Mouse (Mus musculus): ENCODE results near the gene Tbx2.

- TF ChIP-seq POLR2A (IDR thresholded peaks at IDR 0.05; ENCODE audit: low read depth, low read length) = no peak
- TF ChIP-seq JUND (conservative IDR thresholded peaks at IDR 0.05; ENCODE audit: low read depth, low read length) = no peak
- TF ChIP-seq CHD2 (IDR thresholded peaks at IDR 0.05; ENCODE audit: low read length) = no peak
- no peak for TF ChIP-seq CTCF (conservative IDR thresholded peaks at IDR 0.05 in 1 of 2, IDR thresholded peaks at IDR 0.05 in 1 of 2; ENCODE audit: low read depth in 2 of 2, low read length in 2 of 2)
- TF ChIP-seq MYC (IDR thresholded peaks at IDR 0.05; ENCODE audit: low read depth, low read length) = no peak
- no peak for TF ChIP-seq MAX (IDR thresholded peaks at IDR 0.05; ENCODE audit: low read length)
- TF ChIP-seq POLR2AphosphoS2 (IDR thresholded peaks at IDR 0.05; ENCODE audit: low read depth, low read length) = no peak
- TF ChIP-seq EP300 (IDR thresholded peaks at IDR 0.05; ENCODE audit: low read length) = no peak
- no peak for TF ChIP-seq MAFK (IDR thresholded peaks at IDR 0.05; ENCODE audit: insufficient replicate concordance, low read length)
Measured at GRCm38 (mm10) chr11:85791212-85791611, 41.1 kb upstream of the Tbx2 start.
